Mouse (Mus musculus): ENCODE data around the gene Gpr37l1. TPM values are rescaled to one million over a fixed set of nuclear protein-coding genes. Genes with fewer than 3 reads are reported as not detected.

Gene Gpr37l1
- polyA plus RNA-seq, 1 experiment from 2014 or later = not detected

DNA sequence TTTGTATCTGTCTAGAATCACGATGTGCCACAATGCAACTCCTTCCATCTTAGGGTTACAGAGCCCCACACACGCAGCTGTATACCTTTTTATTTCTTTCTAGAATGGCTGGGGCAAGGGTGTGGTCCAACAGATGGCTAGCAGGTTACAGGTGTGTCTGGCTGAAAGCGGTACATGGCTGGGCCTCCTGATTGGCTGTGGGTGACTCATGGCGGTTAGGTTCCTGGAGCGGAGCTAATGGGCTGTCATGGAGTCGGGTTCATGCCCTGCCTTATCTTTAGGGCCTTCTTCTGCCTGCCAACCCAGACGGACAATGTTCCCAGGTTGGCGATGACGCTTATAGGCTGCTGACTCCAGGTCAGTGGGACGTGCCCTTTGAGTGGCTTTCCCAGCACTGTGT lies 13.3 kb upstream of the Gpr37l1 start:
- Histone ChIP-seq H3K9me3 (no peaks in the 10 kb centered on the region), H3K27ac (no peak overlapping the region), H3K4me2 (no peak overlapping the region), H3K36me3 (no peaks in the 10 kb centered on the region), H3K4me1 (replicated peaks) (no peaks in the 10 kb centered on the region), H3K4me3 (replicated peaks) (no peak overlapping the region), H3K9ac (replicated peaks) (no peak overlapping the region), H3K27me3 (no peaks in the 10 kb centered on the region)
- no peak for ATAC-seq (ENCODE audit: insufficient number of reproducible peaks, insufficient read depth, low FRiP score, low TSS enrichment, low read depth)
- WGBS = 79% methylated on average over 10 of the region's 10 CpGs

DNA sequence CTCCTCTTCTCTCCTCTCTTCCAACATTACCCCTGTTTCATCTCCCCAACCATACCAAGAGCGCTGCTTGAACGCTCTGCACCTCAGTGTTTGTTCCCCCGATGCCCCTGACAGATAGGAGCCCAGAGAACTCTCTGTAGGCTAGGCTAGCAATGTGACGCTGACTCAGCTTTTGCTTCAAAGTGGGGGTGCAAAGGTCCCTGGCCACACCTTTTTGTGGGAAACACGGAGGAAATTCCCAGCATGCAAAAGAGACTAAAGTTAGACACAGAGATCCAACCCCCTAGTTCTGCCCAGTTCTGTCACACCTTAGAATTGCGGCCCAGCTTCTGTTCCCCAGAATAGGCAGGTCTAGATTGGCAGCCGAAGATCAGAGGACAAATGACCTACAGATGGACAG lies 11.4 kb upstream of the Gpr37l1 start:
- Histone ChIP-seq H3K27ac (no peak overlapping the region), H3K4me3 (replicated peaks) (no peak overlapping the region), H3K9me3 (no peaks in the 10 kb centered on the region), H3K27me3 (no peaks in the 10 kb centered on the region), H3K4me2 (no peak overlapping the region), H3K9ac (replicated peaks) (no peak overlapping the region), H3K36me3 (no peaks in the 10 kb centered on the region), H3K4me1 (replicated peaks) (no peaks in the 10 kb centered on the region)
- 85% methylated on average over 7 of the region's 7 CpGs for WGBS
- no peak for ATAC-seq (ENCODE audit: insufficient number of reproducible peaks, insufficient read depth, low FRiP score, low TSS enrichment, low read depth)

DNA sequence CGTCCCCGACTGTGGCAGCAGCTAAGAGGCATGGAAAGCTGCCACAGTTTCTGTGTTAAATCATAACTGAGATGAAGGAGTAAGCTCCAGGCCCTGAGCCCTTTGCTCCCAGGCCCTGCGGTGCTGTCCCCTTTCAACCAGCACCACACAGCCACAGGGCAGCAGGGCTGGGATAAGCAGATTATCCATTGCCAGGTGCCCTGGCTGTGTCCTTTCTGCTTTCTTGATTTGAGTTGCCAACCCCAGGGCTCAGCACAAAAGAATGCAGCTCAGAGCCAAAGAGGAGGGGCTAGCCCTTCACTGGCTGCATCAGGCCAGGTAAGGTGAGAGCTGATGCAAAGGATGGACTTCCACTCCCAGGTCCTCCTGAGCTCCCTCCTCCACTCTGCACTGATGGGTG lies 10.2 kb upstream of the Gpr37l1 start:
- no peaks in the 10 kb centered on the region for H3K27me3 ChIP-seq
- H3K4me1 ChIP-seq (replicated peaks) = no peaks in the 10 kb centered on the region
- H3K4me3 ChIP-seq (replicated peaks) = no peak overlapping the region
- 96% methylated on average over 3 of the region's 3 CpGs for WGBS
- no peak overlapping the region for H3K27ac ChIP-seq
- H3K9ac ChIP-seq (replicated peaks) = no peak overlapping the region
- no peaks in the 10 kb centered on the region for H3K36me3 ChIP-seq
- no peaks in the 10 kb centered on the region for H3K9me3 ChIP-seq
- ATAC-seq (ENCODE audit: insufficient number of reproducible peaks, insufficient read depth, low FRiP score, low TSS enrichment, low read depth) = no peak
- no peak overlapping the region for H3K4me2 ChIP-seq

DNA sequence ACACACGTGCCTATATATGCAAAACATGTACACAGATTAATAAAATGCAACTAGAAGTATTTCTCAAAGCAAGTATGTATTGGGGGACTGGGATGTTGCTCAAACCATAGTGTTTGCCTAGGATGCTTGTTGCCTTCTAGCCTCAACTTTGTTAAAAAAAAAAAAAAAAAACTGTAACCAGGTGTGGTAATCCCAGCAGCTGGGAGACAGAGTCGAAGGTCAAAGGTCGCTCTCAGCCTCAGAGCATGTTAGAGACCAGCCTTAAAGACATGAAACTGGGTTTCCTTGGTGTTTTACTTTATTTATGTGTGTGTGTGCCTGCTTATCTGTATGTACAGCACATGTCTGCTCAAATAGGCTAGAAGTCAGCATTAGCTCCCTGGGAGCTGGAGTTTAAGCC lies 7.7 kb upstream of the Gpr37l1 start:
- Histone ChIP-seq H3K4me3 (replicated peaks) (no peak overlapping the region), H3K9me3 (no peaks in the 10 kb centered on the region), H3K27ac (no peak overlapping the region), H3K4me2 (no peak overlapping the region), H3K4me1 (replicated peaks) (no peaks in the 10 kb centered on the region), H3K36me3 (no peaks in the 10 kb centered on the region), H3K27me3 (no peaks in the 10 kb centered on the region; the same call in 1 of the 2 replicates), H3K9ac (replicated peaks) (no peak overlapping the region)
- ATAC-seq (ENCODE audit: insufficient number of reproducible peaks, insufficient read depth, low FRiP score, low TSS enrichment, low read depth) = no peak
- WGBS = 84% methylated on average over 3 of the region's 3 CpGs

DNA sequence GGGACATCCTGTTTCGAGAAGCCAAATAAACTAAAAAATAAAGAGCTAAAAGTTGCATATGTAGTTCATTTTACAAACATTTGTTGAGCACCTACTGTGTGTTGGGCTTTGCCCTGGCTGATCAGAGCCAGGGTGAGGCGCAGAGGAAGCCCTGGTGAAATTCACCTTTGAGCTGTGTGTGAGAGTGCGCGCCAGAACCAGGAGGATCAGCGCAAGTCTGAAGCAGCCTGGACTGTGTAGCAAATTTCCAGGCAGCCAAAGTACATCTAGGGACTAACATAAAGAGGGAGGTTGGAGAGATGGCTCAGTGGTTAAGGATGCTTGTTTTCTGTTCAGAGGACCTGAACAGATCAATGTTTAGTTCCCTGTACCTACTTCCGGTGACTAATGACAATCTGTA lies 5.8 kb upstream of the Gpr37l1 start:
- ATAC-seq (ENCODE audit: insufficient number of reproducible peaks, insufficient read depth, low FRiP score, low TSS enrichment, low read depth) = no peak
- H3K9me3 ChIP-seq = no peaks in the 10 kb centered on the region
- no peak overlapping the region for H3K4me2 ChIP-seq
- H3K9ac ChIP-seq (replicated peaks) = no peak overlapping the region
- H3K27ac ChIP-seq = no peak overlapping the region
- H3K4me1 ChIP-seq (replicated peaks) = no peaks in the 10 kb centered on the region
- no peaks in the 10 kb centered on the region; the same call in 1 of the 2 replicates for H3K27me3 ChIP-seq
- H3K4me3 ChIP-seq (replicated peaks) = no peak overlapping the region
- 92% methylated on average over 6 of the region's 6 CpGs for WGBS
- no peaks in the 10 kb centered on the region for H3K36me3 ChIP-seq

DNA sequence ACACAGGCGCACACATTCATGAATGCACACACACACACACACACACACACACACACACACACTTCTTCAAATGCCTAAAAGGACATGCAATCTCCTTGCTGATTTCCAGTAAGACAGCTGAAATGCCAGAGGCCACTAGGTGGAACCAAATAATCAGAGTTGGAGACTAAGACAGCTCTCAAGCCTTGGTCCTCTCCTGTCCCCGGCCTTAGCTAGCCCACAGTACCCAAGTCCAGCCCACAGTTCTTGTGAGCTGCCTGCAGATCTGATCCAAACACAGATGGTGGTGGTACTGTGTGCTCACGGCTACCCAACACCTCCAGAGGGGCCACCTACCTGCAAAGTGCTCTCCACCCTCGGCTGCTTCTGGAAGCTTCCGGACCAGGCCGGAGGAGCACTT lies 4.5 kb upstream of the Gpr37l1 start:
- Histone ChIP-seq H3K36me3 (no peaks in the 10 kb centered on the region), H3K27me3 (no peaks in the 10 kb centered on the region; the same call in 1 of the 2 replicates), H3K9ac (replicated peaks) (no peak overlapping the region), H3K27ac (0 out of 2 replicates have a peak overlapping the region, but pooled peaks have one; percentile 1), H3K4me1 (replicated peaks) (no peaks in the 10 kb centered on the region), H3K9me3 (no peaks in the 10 kb centered on the region), H3K4me2 (no peak overlapping the region), H3K4me3 (replicated peaks) (no peak overlapping the region)
- ATAC-seq (ENCODE audit: insufficient number of reproducible peaks, insufficient read depth, low FRiP score, low TSS enrichment, low read depth) = peak; percentile 58; the same call in 1 of the 2 replicates
- WGBS = 53% methylated on average over 6 of the region's 6 CpGs

DNA sequence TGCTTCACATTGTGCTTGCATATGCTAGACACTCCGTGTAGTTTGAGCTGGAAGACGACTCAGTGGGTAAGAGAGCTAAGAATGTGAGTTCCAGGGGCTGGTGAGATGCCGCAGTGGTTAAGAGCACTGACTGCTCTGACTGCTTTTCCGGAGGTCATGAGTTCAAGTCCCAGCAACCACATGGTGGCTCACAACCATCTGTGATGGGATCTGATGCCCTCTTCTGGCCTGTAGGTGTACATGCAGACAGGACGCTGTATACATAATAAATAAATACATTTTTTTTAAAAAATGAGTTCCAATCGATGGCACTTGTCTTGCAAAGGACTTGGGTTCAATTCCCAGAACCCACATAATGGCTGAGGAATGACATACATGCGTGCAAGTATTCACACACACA lies 3.7 kb upstream of the Gpr37l1 start:
- Histone ChIP-seq H3K9me3 (no peaks in the 10 kb centered on the region), H3K4me1 (replicated peaks) (no peaks in the 10 kb centered on the region), H3K27me3 (no peaks in the 10 kb centered on the region; the same call in 1 of the 2 replicates), H3K27ac (no peak overlapping the region), H3K9ac (replicated peaks) (no peak overlapping the region), H3K4me2 (no peak overlapping the region), H3K4me3 (replicated peaks) (no peak overlapping the region), H3K36me3 (no peaks in the 10 kb centered on the region)
- ATAC-seq (ENCODE audit: insufficient number of reproducible peaks, insufficient read depth, low FRiP score, low TSS enrichment, low read depth) = no peak
- WGBS = 84% methylated on average over 7 of the region's 7 CpGs

DNA sequence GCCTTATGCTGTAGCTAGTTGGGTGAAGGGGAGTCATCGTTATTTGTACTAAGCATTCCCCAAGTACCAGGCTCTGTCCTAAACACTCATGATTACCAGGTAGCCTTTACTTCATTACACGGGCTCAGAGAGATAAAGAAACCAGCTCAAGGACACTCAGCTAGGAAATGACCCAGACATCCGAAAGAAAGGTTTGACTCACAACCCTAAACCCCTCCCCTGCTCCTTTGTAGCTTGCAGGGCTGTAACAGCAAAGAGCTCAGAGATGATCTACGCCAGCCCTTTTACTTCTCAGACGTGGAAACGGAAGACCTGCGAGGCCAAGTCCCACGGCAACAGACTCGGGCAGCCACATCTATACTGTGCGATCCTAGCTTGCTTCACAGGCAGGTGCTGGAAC lies 2.8 kb upstream of the Gpr37l1 start:
- Histone ChIP-seq H3K36me3 (no peaks in the 10 kb centered on the region), H3K4me3 (replicated peaks) (no peak overlapping the region), H3K9ac (replicated peaks) (no peak overlapping the region), H3K4me2 (no peak overlapping the region), H3K9me3 (no peaks in the 10 kb centered on the region), H3K4me1 (replicated peaks) (no peaks in the 10 kb centered on the region), H3K27ac (no peak overlapping the region), H3K27me3 (no peaks in the 10 kb centered on the region; the same call in 1 of the 2 replicates)
- 64% methylated on average over 10 of the region's 10 CpGs for WGBS
- no peak for ATAC-seq (ENCODE audit: insufficient number of reproducible peaks, insufficient read depth, low FRiP score, low TSS enrichment, low read depth)

DNA sequence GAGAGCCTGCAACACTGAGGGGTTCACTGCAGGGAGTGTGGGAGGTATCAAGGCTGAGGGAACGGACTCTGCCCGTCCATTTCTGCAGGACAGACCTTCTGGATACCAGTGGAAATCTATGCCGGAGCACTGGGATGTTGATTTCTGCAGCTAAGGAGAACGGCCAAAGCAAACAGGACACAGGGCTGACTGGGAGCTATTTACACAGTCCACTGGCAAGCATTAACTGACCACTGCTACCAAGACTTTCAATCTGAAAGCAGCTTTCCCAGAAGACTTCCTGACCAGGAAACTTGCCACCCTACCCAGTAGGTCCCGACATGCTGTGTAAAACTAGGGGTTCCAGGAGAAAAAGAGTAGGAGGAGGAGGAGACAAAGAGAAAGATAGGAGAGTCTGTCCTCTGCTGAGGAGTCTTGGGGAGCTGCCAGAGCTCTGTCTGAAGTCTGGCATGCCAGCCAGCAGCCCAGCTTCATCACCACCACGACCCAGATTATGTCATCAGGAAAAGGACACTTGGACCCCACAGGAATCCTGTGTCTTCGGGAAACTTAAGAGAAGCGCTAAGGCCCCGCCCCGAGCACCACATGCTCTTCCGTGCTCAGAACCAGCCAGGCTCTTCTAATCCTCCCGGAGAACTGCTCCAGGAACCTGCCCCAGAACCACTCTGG lies 2.2 kb upstream of the Gpr37l1 start:
- ATAC-seq (ENCODE audit: insufficient number of reproducible peaks, insufficient read depth, low FRiP score, low TSS enrichment, low read depth) = no peak
- no peak overlapping the region for H3K4me3 ChIP-seq (replicated peaks)
- no peaks in the 10 kb centered on the region; the same call in 1 of the 2 replicates for H3K27me3 ChIP-seq
- no peaks in the 10 kb centered on the region for H3K4me1 ChIP-seq (replicated peaks)
- H3K36me3 ChIP-seq = no peaks in the 10 kb centered on the region
- H3K27ac ChIP-seq = no peak overlapping the region
- no peak overlapping the region for H3K4me2 ChIP-seq
- H3K9ac ChIP-seq (replicated peaks) = no peak overlapping the region
- H3K9me3 ChIP-seq = no peaks in the 10 kb centered on the region
- 58% methylated on average over 12 of the region's 12 CpGs for WGBS

DNA sequence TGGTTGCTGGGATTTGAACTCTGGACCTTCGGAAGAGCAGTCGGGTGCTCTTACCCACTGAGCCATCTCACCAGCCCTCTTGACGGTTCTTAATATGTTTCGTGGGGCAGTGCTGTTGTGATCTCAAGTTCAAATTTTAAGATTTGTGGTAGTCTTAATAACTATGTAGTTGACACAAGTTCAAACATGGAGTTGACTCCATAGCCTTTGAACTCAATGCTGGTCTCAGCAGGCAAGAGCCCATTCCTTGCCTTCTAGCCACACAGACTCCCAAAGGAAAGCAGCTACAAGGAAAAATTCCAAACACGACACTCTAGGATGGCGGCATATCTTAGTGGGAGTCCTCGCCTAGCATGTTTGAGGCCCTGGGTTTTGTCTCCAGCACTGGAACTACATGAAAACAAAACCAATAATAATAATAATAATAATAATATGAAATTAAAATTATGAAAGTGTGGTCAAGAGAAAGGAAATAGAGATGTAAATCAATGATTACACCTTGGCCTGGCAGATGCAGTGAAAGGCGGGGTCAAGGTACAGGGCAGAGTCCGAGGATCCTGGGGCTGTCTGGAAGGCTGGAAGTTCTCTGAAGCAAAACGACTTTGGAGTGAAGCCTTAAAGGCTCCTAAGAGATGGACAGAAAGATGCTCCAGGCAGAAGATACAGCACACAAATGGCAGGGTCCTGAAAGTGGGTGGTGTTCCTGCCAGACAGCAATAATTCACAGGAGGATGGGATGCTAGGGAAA lies 1.1 kb upstream of the Gpr37l1 start:
- H3K27ac ChIP-seq = no peak overlapping the region
- ATAC-seq (ENCODE audit: insufficient number of reproducible peaks, insufficient read depth, low FRiP score, low TSS enrichment, low read depth) = no peak
- H3K4me2 ChIP-seq = no peak overlapping the region
- WGBS = 92% methylated on average over 10 of the region's 10 CpGs
- H3K9me3 ChIP-seq = no peaks in the 10 kb centered on the region
- no peaks in the 10 kb centered on the region for H3K4me1 ChIP-seq (replicated peaks)
- no peaks in the 10 kb centered on the region; the same call in 1 of the 2 replicates for H3K27me3 ChIP-seq
- H3K9ac ChIP-seq (replicated peaks) = no peak overlapping the region
- H3K4me3 ChIP-seq (replicated peaks) = no peak overlapping the region
- H3K36me3 ChIP-seq = no peaks in the 10 kb centered on the region

DNA sequence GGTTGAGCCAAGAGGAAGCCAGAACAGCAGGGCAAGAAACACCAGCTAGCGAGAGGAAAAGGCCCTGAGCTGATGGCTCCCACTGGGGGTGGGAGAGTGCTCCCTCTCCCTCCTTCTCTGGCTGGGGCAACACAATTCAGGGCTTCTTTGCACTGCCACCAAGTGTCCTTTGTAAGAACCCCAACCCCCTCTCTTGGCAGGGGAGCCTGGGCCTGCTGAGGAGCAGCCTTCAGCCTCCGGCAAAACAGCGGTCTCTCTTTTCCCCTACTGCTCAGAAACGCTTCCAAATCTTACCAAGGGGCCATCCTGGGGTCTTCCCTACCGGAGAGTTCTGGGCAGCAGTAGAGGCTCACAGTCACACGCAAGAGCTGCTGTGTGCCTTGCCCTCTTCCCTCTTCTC lies 4.8 kb downstream of the Gpr37l1 start:
- 53% methylated on average over 6 of the region's 6 CpGs for WGBS
- Histone ChIP-seq H3K4me1 (replicated peaks) (peaks cover 16% of the 10 kb centered on the region), H3K27me3 (no peaks in the 10 kb centered on the region; the same call in 1 of the 2 replicates), H3K27ac (no peak overlapping the region), H3K9ac (replicated peaks) (no peak overlapping the region), H3K4me3 (replicated peaks) (no peak overlapping the region), H3K9me3 (no peaks in the 10 kb centered on the region), H3K4me2 (no peak overlapping the region), H3K36me3 (no peaks in the 10 kb centered on the region)
- ATAC-seq (ENCODE audit: insufficient number of reproducible peaks, insufficient read depth, low FRiP score, low TSS enrichment, low read depth) = no peak

Measured in limb, embryonic 12.5 days (tissue).